Mouse (Mus musculus) heart, adult 2 months (tissue): ENCODE measurements around the gene Zbtb32. TPM values are rescaled to one million over a fixed set of nuclear protein-coding genes. Genes with fewer than 3 reads are reported as not detected.

ENCODE experiments used
- DNase-seq, 2 experiments: peaks; one replicate each; pipeline ENCODE4 v3.0.0; 2021
- H3K27ac ChIP-seq: fragments of 200-600 bp; 2 replicates; pipeline ENCODE4 v1.8.1; 2022
- H3K27me3 ChIP-seq: fragments of 200-500 bp; 2 replicates; pipeline ENCODE4 v1.6.1; 2012; ENCODE audit warnings: mild to moderate bottlenecking, low read length, inconsistent platforms, mixed read lengths; ENCODE audit not compliant: control insufficient read depth, insufficient read depth
- H3K36me3 ChIP-seq: fragments of 200-500 bp; 2 replicates; pipeline ENCODE4 v1.6.1; 2012; ENCODE audit warnings: low read length, inconsistent platforms; ENCODE audit not compliant: control insufficient read depth, insufficient read depth
- H3K4me1 ChIP-seq: fragments of 200-500 bp; 2 replicates; pipeline ENCODE4 v1.6.1; 2011; ENCODE audit warnings: low read length; ENCODE audit not compliant: control insufficient read depth, insufficient read depth
- H3K4me3 ChIP-seq: fragments of 200-600 bp; 2 replicates; pipeline ENCODE4 v1.8.1; 2022
- H3K79me2 ChIP-seq: fragments of 200-500 bp; replicated peaks from 2 replicates; pipeline ENCODE4 v1.6.1; 2012; ENCODE audit warnings: mild to moderate bottlenecking, inconsistent platforms, low read length, moderate library complexity, mixed read lengths; ENCODE audit not compliant: control insufficient read depth, insufficient read depth
- H3K9ac ChIP-seq: fragments of 200-500 bp; 2 replicates; pipeline ENCODE4 v1.6.1; 2012; ENCODE audit warnings: low read depth, mild to moderate bottlenecking, control low read depth, inconsistent platforms, low read length, mixed read lengths
- CTCF ChIP-seq: fragments of 200-600 bp; IDR thresholded peaks from 2 replicates; pipeline ENCODE4 v1.8.1; 2022; ENCODE audit warnings: antibody characterized with exemption, mild to moderate bottlenecking, moderate library complexity
- EP300 ChIP-seq: fragments of 200-500 bp; IDR thresholded peaks from 2 replicates; pipeline ENCODE4 v1.6.1; 2011; ENCODE audit warnings: low read depth, low read length, control low read depth; ENCODE audit not compliant: insufficient read depth
- POLR2A ChIP-seq: fragments of 200-500 bp; IDR thresholded peaks from 2 replicates; pipeline ENCODE4 v1.6.1; 2011; ENCODE audit warnings: mild to moderate bottlenecking, low read depth, low read length, control low read depth; ENCODE audit not compliant: insufficient read depth
- WGBS: fragments of 180-500 bp; shearing (Covaris S2); methylation state at CpG from one replicate; pipeline ENCODE4 v1.1.7; 2018; 5-methylcytosine and 5-hydroxymethylcytosine counted together
- intact Hi-C: fragments of 180-260 bp; cut with DNase I; formaldehyde crosslinking; loops from one replicate; pipeline ENCODE4 v1.15.1; 2025
- microRNA-seq, 2 experiments: library from miRNA; unstranded; fragments of <30 nt; microRNA quantifications; one replicate each; pipeline ENCODE4 v1.2.0; 2021
- polyA plus RNA-seq: library from polyadenylated mRNA; depleted of rRNA; stranded (reverse); fragments of >200 nt; gene quantifications from 2 replicates; pipeline ENCODE4 v1.2.3, GENCODE M21; 2012; rRNA removed
- total RNA-seq, 2 experiments: library from RNA; stranded (reverse); gene quantifications; 2 replicates each; pipeline ENCODE4 v1.2.3; 2021

Zbtb32 gene
- total and polyA plus RNA-seq, 3 experiments: 0.11 to 0.64 TPM; not detected in 1

- TF ChIP-seq POLR2A (no peak), CTCF (peak; percentile 77), EP300 (peak; percentile 19; the same call in 1 of the 2 replicates)
- peak overlapping the region; percentile 78 for H3K9ac ChIP-seq
- 2% methylated on average over 10 of the region's 10 CpGs for WGBS
- peak overlapping the region; percentile 99 for H3K27ac ChIP-seq
- no peaks in the 10 kb centered on the region for H3K36me3 ChIP-seq
- intact Hi-C loops: loop anchor here (2.0 kb wide), 1 partner anchor 17 kb away; the partner anchor contains the start of gene Arhgap33
- H3K27me3 ChIP-seq: no peaks in the 10 kb centered on the region
- peak overlapping the region; percentile 60 for H3K4me3 ChIP-seq
- no peaks in the 10 kb centered on the region; the same call in 1 of the 2 replicates for H3K4me1 ChIP-seq
- no peaks in the 10 kb centered on the region for H3K79me2 ChIP-seq
- DNase-seq: no peak
These were observed 47.1 kb downstream of the Zbtb32 start for GRCm38 (mm10) chr7:30551445-30552101.

GRCm38 (mm10) chr7:30550603-30551002, 48.1 kb downstream of the Zbtb32 start:
- intact Hi-C loops: loop anchor here (2.0 kb wide), 1 partner anchor 16 kb away; the partner anchor contains the start of gene Arhgap33
- H3K27me3 ChIP-seq: no peaks in the 10 kb centered on the region
- H3K79me2 ChIP-seq: no peaks in the 10 kb centered on the region
- H3K27ac ChIP-seq: no peak overlapping the region
- no peak for TF ChIP-seq CTCF
- no peak for TF ChIP-seq POLR2A
- TF ChIP-seq EP300: no peak
- H3K9ac ChIP-seq: no peak overlapping the region
- H3K36me3 ChIP-seq: no peaks in the 10 kb centered on the region
- no peaks in the 10 kb centered on the region; the same call in 1 of the 2 replicates for H3K4me1 ChIP-seq
- no peak for DNase-seq
- H3K4me3 ChIP-seq: no peak overlapping the region
- WGBS: 93% methylated on average over 1 of the region's 1 CpGs

DNA sequence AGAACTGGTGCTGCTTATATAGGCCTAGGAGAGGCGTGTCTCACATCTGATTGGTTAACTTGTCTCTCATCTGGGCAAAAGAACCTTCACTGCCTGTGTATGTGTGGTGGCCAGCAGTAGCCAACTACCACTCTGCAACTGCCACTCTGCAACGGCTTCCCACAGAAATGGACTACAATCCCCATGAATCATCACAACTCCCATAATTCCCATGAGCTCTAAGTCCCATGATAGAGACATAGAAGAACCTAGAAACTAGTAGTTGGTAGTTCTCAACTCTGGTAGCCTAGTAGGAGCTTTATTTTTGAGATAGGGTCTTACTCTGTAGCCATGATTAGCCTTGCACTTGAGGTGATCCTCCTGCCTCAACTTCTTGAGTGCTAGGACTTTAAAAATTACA, 48.8 kb downstream of the Zbtb32 start:
- WGBS: 73% methylated on average over 2 of the region's 2 CpGs
- Histone ChIP-seq H3K27me3 (no peaks in the 10 kb centered on the region), H3K79me2 (no peaks in the 10 kb centered on the region), H3K4me1 (no peaks in the 10 kb centered on the region; the same call in 1 of the 2 replicates), H3K36me3 (no peaks in the 10 kb centered on the region), H3K4me3 (no peak overlapping the region), H3K27ac (no peak overlapping the region), H3K9ac (no peak overlapping the region)
- TF ChIP-seq POLR2A (no peak), EP300 (no peak), CTCF (no peak)
- DNase-seq: no peak
- intact Hi-C loops: loop anchor here (2.0 to 5.0 kb wide), 2 partner anchors 15 to 108 kb away; partner anchors contain the start of gene Arhgap33

GRCm38 (mm10) chr7:30544327-30544726, 54.4 kb downstream of the Zbtb32 start:
- H3K27me3 ChIP-seq: no peaks in the 10 kb centered on the region
- H3K4me3 ChIP-seq: no peak overlapping the region
- H3K9ac ChIP-seq: no peak overlapping the region
- no peaks in the 10 kb centered on the region for H3K79me2 ChIP-seq
- 86% methylated on average over 2 of the region's 2 CpGs for WGBS
- intact Hi-C loops: no loop called here
- TF ChIP-seq POLR2A: no peak
- TF ChIP-seq CTCF: no peak
- no peaks in the 10 kb centered on the region for H3K36me3 ChIP-seq
- DNase-seq: no peak
- H3K4me1 ChIP-seq: no peaks in the 10 kb centered on the region
- no peak overlapping the region for H3K27ac ChIP-seq

DNA sequence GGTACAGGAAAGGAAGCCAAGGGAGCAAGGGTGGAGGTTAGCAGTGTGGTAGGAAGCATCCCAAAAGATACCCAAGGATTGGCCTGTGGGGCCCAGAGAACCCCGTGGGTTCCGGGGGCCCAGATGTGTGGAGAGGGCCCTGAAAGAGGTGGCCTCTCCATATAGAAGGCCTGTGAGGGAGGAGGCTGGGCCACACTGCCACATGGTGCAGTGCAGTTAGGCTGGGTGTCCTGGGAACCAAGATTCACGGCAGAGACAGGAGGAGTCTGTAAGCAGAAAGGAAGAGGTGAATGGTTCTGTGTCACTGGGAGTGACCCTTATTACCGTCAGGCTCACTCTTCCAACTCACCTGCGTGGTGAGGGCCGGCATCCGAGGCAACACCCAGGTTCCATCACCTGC, 58.1 kb downstream of the Zbtb32 start:
- no peak overlapping the region for H3K27ac ChIP-seq
- H3K36me3 ChIP-seq: no peaks in the 10 kb centered on the region
- TF ChIP-seq CTCF: no peak
- no peak for TF ChIP-seq POLR2A
- TF ChIP-seq EP300: no peak
- H3K4me1 ChIP-seq: no peaks in the 10 kb centered on the region
- WGBS: 89% methylated on average over 7 of the region's 7 CpGs
- no peaks in the 10 kb centered on the region for H3K27me3 ChIP-seq
- intact Hi-C loops: no loop called here
- H3K79me2 ChIP-seq: no peaks in the 10 kb centered on the region
- DNase-seq: no peak
- H3K4me3 ChIP-seq: no peak overlapping the region
- H3K9ac ChIP-seq: no peak overlapping the region

Small RNA genes within 50 kb of the gene (microRNA-seq; reads per million reads assigned to microRNA genes)
- gene Gm38670 (5.4 to 6.7 reads per million in 2 experiments), gene Mir3569 (0.39 to 0.56 reads per million in 2 experiments)

Other genes starting within 250 kb of the Zbtb32 start
Only the 30 nearest of the 31 such genes appear.
- gene Tyrobp, start 185.1 kb downstream of the Zbtb32 start, total RNA-seq: 10 to 100 TPM; 20.1 to 23.6 TPM
- 62.7 and 65.5 TPM in 2 replicates for gene Tyrobp, start 185.1 kb downstream of the Zbtb32 start, polyA plus RNA-seq
- gene Hcst, start 179.1 kb downstream of the Zbtb32 start, total RNA-seq: under 1 TPM in 1 of 2 experiments, not detected in 1; 0.59 TPM
- 4.8 TPM in 1 of 2 replicates, not detected in the other for gene Hcst, start 179.1 kb downstream of the Zbtb32 start, polyA plus RNA-seq
- under 1 TPM; 0.47 to 0.66 TPM for gene Nfkbid, start 177.2 kb downstream of the Zbtb32 start, total RNA-seq
- 0.94 and 1.3 TPM in 2 replicates for gene Nfkbid, start 177.2 kb downstream of the Zbtb32 start, polyA plus RNA-seq
- gene Aplp1, start 153.4 kb downstream of the Zbtb32 start, total RNA-seq: 1 to 10 TPM; 3.2 to 3.5 TPM
- gene Aplp1, start 153.4 kb downstream of the Zbtb32 start, polyA plus RNA-seq: 3.6 and 6.2 TPM in 2 replicates
- gene Kirrel2, start 141.2 kb downstream of the Zbtb32 start, total RNA-seq: not detected
- not detected in 2 replicates for gene Kirrel2, start 141.2 kb downstream of the Zbtb32 start, polyA plus RNA-seq
- not detected for gene Nphs1, start 140.6 kb downstream of the Zbtb32 start, total RNA-seq
- gene Nphs1, start 140.6 kb downstream of the Zbtb32 start, polyA plus RNA-seq: 0.04 TPM in 1 of 2 replicates, not detected in the other
- not detected for gene Prodh2, start 105.3 kb downstream of the Zbtb32 start, total RNA-seq
- gene Prodh2, start 105.3 kb downstream of the Zbtb32 start, polyA plus RNA-seq: 0.23 TPM in 1 of 2 replicates, not detected in the other
- gene Arhgap33, start 63.8 kb downstream of the Zbtb32 start, total RNA-seq: under 1 TPM; 0.34 to 0.37 TPM
- 2.3 and 3.0 TPM in 2 replicates for gene Arhgap33, start 63.8 kb downstream of the Zbtb32 start, polyA plus RNA-seq
- 100 to 1,000 TPM; 718 to 804 TPM for gene Hspb6, start 46.7 kb downstream of the Zbtb32 start, total RNA-seq
- 1,866 and 1,945 TPM in 2 replicates for gene Hspb6, start 46.7 kb downstream of the Zbtb32 start, polyA plus RNA-seq
- 1 to 10 TPM; 2.5 to 6.3 TPM for gene Proser3, start 46.6 kb downstream of the Zbtb32 start, total RNA-seq
- gene Proser3, start 46.6 kb downstream of the Zbtb32 start, polyA plus RNA-seq: 5.6 and 5.8 TPM in 2 replicates
- 10 to 100 TPM; 13.7 to 16.0 TPM for gene Lin37, start 39.1 kb downstream of the Zbtb32 start, total RNA-seq
- 16.2 and 20.0 TPM in 2 replicates for gene Lin37, start 39.1 kb downstream of the Zbtb32 start, polyA plus RNA-seq
- gene U2af1l4, start 35.6 kb downstream of the Zbtb32 start, total RNA-seq: 10 to 100 TPM; 56.0 to 67.9 TPM
- gene U2af1l4, start 35.6 kb downstream of the Zbtb32 start, polyA plus RNA-seq: 61.3 and 71.4 TPM in 2 replicates
- 1 to 10 TPM; 1.1 to 1.9 TPM for gene Gm49396, start 35.6 kb downstream of the Zbtb32 start, total RNA-seq
- 1.6 and 3.1 TPM in 2 replicates for gene Gm49396, start 35.6 kb downstream of the Zbtb32 start, polyA plus RNA-seq
- gene Psenen, start 35.3 kb downstream of the Zbtb32 start, total RNA-seq: 10 to 100 TPM; 75.6 to 85.7 TPM
- 109 and 124 TPM in 2 replicates for gene Psenen, start 35.3 kb downstream of the Zbtb32 start, polyA plus RNA-seq
- gene Igflr1, start 33.5 kb downstream of the Zbtb32 start, total RNA-seq: under 1 TPM; 0.23 to 0.75 TPM
- gene Igflr1, start 33.5 kb downstream of the Zbtb32 start, polyA plus RNA-seq: 1.2 and 3.7 TPM in 2 replicates
- 10 to 100 TPM; 15.6 to 15.9 TPM for gene Kmt2b, start 10.2 kb downstream of the Zbtb32 start, total RNA-seq
- 25.6 and 28.3 TPM in 2 replicates for gene Kmt2b, start 10.2 kb downstream of the Zbtb32 start, polyA plus RNA-seq
- gene Upk1a, start 13.9 kb upstream of the Zbtb32 start, total RNA-seq: under 1 TPM in 1 of 2 experiments, not detected in 1; 0.36 TPM
- 2.8 and 4.8 TPM in 2 replicates for gene Upk1a, start 13.9 kb upstream of the Zbtb32 start, polyA plus RNA-seq
- gene Cox6b1, start 27.2 kb upstream of the Zbtb32 start, total RNA-seq: 1,000 to 10,000 TPM; 4,061 to 4,696 TPM
- gene Cox6b1, start 27.2 kb upstream of the Zbtb32 start, polyA plus RNA-seq: 1,860 and 2,330 TPM in 2 replicates
- not detected for gene Etv2, start 36.9 kb upstream of the Zbtb32 start, total RNA-seq
- gene Etv2, start 36.9 kb upstream of the Zbtb32 start, polyA plus RNA-seq: not detected in 2 replicates
- 10 to 100 TPM; 47.7 to 51.3 TPM for gene Rbm42, start 51.4 kb upstream of the Zbtb32 start, total RNA-seq
- 25.8 and 29.1 TPM in 2 replicates for gene Rbm42, start 51.4 kb upstream of the Zbtb32 start, polyA plus RNA-seq
- gene Haus5, start 66.1 kb upstream of the Zbtb32 start, total RNA-seq: 1 to 10 TPM; 3.3 to 3.9 TPM
- gene Haus5, start 66.1 kb upstream of the Zbtb32 start, polyA plus RNA-seq: 3.7 and 4.9 TPM in 2 replicates
- gene Pmis2, start 72.7 kb upstream of the Zbtb32 start, total RNA-seq: under 1 TPM in 1 of 2 experiments, not detected in 1; 0.52 TPM
- gene Pmis2, start 72.7 kb upstream of the Zbtb32 start, polyA plus RNA-seq: not detected in 2 replicates
- not detected for gene 2200002J24Rik, start 100.0 kb upstream of the Zbtb32 start, total RNA-seq
- gene 2200002J24Rik, start 100.0 kb upstream of the Zbtb32 start, polyA plus RNA-seq: 0.35 TPM in 1 of 2 replicates, not detected in the other
- gene Atp4a, start 113.3 kb upstream of the Zbtb32 start, total RNA-seq: under 1 TPM; 0.10 to 0.32 TPM
- gene Atp4a, start 113.3 kb upstream of the Zbtb32 start, polyA plus RNA-seq: not detected in 2 replicates
- gene Tmem147, start 130.6 kb upstream of the Zbtb32 start, total RNA-seq: 100 to 1,000 TPM; 219 to 241 TPM
- 293 and 357 TPM in 2 replicates for gene Tmem147, start 130.6 kb upstream of the Zbtb32 start, polyA plus RNA-seq
- not detected for gene Gapdhs, start 144.8 kb upstream of the Zbtb32 start, total RNA-seq
- 1.1 and 1.7 TPM in 2 replicates for gene Gapdhs, start 144.8 kb upstream of the Zbtb32 start, polyA plus RNA-seq
- 1 to 10 TPM; 1.8 to 2.3 TPM for gene Sbsn, start 152.6 kb upstream of the Zbtb32 start, total RNA-seq
- 1.6 and 1.7 TPM in 2 replicates for gene Sbsn, start 152.6 kb upstream of the Zbtb32 start, polyA plus RNA-seq
- 1 to 10 TPM in 1 of 2 experiments, under 1 TPM in 1; 0.84 to 1.6 TPM for gene Dmkn, start 164.8 kb upstream of the Zbtb32 start, total RNA-seq
- 7.2 and 8.8 TPM in 2 replicates for gene Dmkn, start 164.8 kb upstream of the Zbtb32 start, polyA plus RNA-seq
- gene Krtdap, start 189.0 kb upstream of the Zbtb32 start, total RNA-seq: not detected
- not detected in 2 replicates for gene Krtdap, start 189.0 kb upstream of the Zbtb32 start, polyA plus RNA-seq
- not detected for gene Ffar2, start 224.9 kb upstream of the Zbtb32 start, total RNA-seq
- gene Ffar2, start 224.9 kb upstream of the Zbtb32 start, polyA plus RNA-seq: 0.18 and 0.61 TPM in 2 replicates